Comparison of ENCODE assay signal across 16 mouse cellular contexts in the genomic region with DNA sequence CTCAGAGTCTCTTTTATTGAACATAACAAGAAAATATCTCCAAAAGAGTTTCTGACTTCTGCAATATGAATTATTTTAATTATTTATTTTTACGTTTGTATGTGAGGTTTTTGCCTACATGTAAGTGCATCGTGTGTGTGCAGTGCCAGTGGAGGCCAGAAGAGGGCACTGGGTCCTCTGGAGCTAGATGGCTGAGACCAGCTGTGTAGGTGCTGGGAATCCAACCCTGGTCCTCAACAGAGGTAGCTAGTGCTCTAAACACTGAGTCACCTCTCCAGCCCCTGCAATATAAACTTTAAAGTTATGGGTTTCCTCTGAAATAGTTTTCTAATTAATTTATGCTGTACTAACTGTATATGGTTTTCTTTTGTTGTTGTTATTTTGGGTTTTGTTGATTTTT. TPM values are rescaled to one million over a fixed set of nuclear protein-coding genes. Genes with fewer than 3 reads are reported as not detected.
"Had no signal": no experiment of that assay in that cellular context is flagged by ENCODE, and none has a peak within 500 bp of the region (broad histone marks: within the 10 kb centered on the region; RNA-seq: fewer than 3 reads in every experiment).

No protein-coding gene starts in this region.

- ATAC-seq: midbrain, embryonic 15.5 days had no signal

- H3K4me1 ChIP-seq: limb, embryonic 15.5 days; lung, embryonic 15.5 days; megakaryocyte, embryonic 14.5 days; midbrain, embryonic 15.5 days; neural tube, embryonic 12.5 days had no signal

- H3K4me3 ChIP-seq: left cerebral cortex, adult 2 months; limb, embryonic 15.5 days; lung, embryonic 15.5 days; megakaryocyte, embryonic 14.5 days; midbrain, embryonic 15.5 days; neural tube, embryonic 12.5 days had no signal

- H3K9ac ChIP-seq: limb, embryonic 15.5 days; lung, embryonic 15.5 days; midbrain, embryonic 15.5 days; neural tube, embryonic 12.5 days had no signal

- H3K27me3 ChIP-seq: limb, embryonic 15.5 days; lung, embryonic 15.5 days; midbrain, embryonic 15.5 days; neural tube, embryonic 12.5 days had no signal

- H3K36me3 ChIP-seq: limb, embryonic 15.5 days; lung, embryonic 15.5 days; midbrain, embryonic 15.5 days; neural tube, embryonic 12.5 days had no signal

- H3K27ac ChIP-seq: left cerebral cortex, adult 2 months; limb, embryonic 15.5 days; lung, embryonic 15.5 days; midbrain, embryonic 15.5 days; neural tube, embryonic 12.5 days had no signal

- H3K4me2 ChIP-seq: limb, embryonic 15.5 days; lung, embryonic 15.5 days; midbrain, embryonic 11.5 days; midbrain, embryonic 15.5 days; neural tube, embryonic 12.5 days had no signal

- DNase-seq: kidney, adult 18-20 months; kidney, postnatal 10 days; kidney, postnatal 4 days; lung, postnatal 4 days; retina, postnatal 1 day; right cerebral cortex, postnatal 4 days; spleen, adult 18-20 months; thymus, postnatal 4 days had no signal

- H3K9me3 ChIP-seq: limb, embryonic 15.5 days; lung, embryonic 15.5 days; midbrain, embryonic 15.5 days; neural tube, embryonic 12.5 days had no signal

RNA-seq across cellular contexts. Expression of gene Tead1, which starts 43.2 kb away (rescaled TPM):
- total RNA-seq: monocyte, adult 5-6 weeks had no signal
